Mouse (Mus musculus) ES-CJ7 (cell line): ENCODE measurements around the gene Ccdc8.
A peak's percentile ranks its signal among the peaks of the same experiment; 100 is the strongest.

Experiments
- DNase-seq: peaks from one replicate; pipeline ENCODE4 v3.0.0; 2011; ENCODE audit warnings: low read depth, low spot score

The Ccdc8 gene

GRCm38 (mm10) chr7:17009326-17010009 is 17.0 kb downstream of the Ccdc8 start:
- DNase-seq, result no peak

DNA sequence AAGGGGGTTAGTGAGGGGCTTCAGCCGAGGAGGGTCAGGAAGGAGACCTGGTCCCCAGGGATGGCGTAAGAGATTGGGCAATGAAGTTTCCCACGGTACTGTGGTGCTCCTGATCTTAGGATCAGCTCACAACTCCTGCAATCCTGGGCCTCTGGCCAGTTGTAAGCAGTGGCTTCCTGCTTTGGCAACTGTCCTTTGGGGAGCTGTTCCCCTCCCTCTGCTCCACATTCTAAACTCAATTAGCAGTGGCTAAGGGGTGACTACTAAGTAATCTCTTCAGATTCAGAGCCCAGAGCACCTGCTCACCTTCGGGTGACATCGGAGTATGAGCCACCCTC is 17.5 kb downstream of the Ccdc8 start:
- DNase-seq, result no peak

DNA sequence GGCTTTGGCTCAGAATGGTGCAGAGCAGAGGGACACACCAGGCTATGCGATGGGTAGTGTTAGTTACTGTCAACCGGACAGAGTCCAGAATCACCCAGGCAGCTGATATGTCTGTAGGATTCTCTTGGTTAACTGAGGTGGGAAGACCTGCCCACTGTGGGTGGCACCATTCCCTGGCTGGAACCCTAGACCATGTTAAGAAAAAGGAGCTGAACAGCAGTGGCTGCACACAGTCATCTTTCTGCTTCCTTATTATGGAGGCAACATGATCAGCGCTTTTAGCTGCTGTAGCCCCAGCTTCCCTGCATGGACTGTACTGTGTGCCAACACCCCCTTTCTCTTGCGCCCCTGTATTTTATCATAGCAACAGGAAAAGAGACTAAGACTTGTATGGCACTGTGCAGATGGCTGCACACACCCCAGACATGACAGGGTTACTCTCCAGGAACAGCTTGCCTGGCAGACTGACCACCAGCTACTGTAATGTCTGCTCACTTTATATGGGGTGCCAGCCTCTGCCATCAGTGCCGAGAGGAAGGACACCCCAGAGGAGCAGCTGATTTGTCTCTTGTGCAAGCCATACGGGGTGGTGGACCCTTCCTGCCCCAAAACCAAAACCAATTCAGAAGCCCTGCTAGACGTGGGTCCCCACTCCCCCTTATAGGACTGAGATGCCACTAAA is 19.5 kb downstream of the Ccdc8 start:
- DNase-seq, result no peak

DNA sequence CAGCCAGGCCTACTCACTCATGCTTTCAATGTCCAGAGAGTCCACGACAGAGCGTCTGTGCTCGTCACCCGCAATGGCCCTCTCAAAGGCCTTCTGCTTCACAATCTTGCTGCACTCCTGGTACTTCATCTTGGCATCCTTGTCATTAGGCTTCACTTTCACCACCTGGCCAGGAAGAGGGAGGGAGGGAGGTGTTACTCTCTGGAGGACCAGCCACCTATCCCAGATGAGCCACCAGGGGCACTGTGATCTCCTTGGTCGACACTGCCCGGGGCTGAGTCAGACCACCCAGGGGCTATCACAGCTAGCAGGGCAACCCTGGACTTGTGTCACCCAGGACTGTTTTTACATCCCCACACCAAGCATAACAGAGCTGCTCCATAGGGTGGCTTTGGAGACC is 22.9 kb downstream of the Ccdc8 start:
- no peak for DNase-seq

- no peak for DNase-seq
These were observed 24.5 kb downstream of the Ccdc8 start for GRCm38 (mm10) chr7:17017036-17017435.

DNA sequence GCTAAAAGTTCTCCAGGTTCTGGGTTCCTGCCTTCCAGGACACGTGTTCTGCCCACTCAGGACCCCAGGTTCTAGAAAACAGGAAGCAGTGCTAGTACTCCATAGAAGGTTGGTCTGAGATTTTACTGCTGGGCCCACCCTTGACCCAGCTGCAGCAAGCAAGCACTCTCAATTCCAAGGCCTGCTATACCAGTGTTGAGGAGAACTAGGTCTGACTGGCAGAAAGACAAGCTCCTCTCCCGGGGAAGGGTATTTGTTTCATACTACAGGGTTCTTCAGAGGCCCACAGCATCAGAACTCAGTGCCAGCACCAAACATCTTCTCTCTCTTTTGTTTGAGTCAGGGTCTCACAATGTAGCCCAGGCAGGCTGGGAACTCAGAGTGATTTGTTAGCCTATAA is 25.4 kb downstream of the Ccdc8 start:
- no peak for DNase-seq

DNA sequence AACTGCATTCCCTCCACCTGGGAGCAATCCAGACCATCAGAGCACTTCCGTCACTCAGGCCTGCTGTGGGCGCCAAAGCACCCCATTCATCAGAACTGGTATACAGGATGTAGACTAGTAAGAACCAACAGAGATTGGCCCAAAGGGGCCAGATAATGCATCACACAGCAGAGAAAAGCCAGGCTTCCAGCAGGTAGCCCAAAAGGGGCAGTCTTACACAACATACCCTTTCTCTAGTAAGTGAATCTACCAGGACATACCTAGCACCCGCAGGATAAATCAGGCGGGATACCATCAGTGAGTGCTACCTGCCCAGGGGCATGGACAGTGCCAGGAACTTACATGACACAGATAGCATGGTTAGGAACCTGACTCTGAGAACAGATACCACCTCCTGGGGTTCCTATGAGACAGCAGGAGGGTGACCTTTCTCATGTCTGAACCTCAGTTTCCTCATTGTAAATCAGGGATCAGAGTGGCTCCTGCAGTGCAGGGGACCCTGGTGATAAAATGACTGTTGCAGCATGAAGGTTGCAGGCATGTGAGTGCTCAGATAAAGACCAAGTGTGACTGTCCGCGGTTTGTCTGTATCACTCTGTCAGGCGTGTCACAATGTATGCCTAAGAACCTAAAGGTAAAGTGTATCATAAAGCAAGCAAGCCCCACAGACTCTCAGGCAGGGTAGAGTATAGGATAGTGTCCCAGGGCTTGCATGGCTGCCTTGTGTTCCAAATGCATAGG is 27.1 kb downstream of the Ccdc8 start:
- no peak for DNase-seq

DNA sequence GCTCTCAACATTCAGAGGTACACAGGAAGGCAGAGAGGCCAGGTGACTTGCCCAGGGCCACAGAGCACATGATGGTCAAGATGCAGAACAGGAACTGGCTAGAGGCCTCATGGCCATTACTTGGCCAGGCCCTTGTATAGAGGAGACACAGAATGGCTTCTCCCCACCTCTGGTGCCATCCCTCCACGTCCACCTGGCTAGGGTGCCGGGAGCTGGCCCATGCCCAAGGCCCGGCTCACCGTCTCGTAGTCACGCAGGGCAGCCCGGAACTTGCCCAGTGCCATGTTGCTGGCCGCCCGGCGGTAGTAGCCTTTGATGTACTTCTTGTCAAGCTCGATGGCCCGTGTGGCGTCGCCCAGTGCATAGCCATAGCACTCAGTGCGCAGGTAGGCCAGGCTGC is 29.7 kb downstream of the Ccdc8 start:
- no peak for DNase-seq

- DNase-seq, result no peak
These were observed 31.2 kb downstream of the Ccdc8 start for GRCm38 (mm10) chr7:17023701-17024100.

GRCm38 (mm10) chr7:17024141-17024540 is 31.6 kb downstream of the Ccdc8 start:
- DNase-seq, result no peak

DNA sequence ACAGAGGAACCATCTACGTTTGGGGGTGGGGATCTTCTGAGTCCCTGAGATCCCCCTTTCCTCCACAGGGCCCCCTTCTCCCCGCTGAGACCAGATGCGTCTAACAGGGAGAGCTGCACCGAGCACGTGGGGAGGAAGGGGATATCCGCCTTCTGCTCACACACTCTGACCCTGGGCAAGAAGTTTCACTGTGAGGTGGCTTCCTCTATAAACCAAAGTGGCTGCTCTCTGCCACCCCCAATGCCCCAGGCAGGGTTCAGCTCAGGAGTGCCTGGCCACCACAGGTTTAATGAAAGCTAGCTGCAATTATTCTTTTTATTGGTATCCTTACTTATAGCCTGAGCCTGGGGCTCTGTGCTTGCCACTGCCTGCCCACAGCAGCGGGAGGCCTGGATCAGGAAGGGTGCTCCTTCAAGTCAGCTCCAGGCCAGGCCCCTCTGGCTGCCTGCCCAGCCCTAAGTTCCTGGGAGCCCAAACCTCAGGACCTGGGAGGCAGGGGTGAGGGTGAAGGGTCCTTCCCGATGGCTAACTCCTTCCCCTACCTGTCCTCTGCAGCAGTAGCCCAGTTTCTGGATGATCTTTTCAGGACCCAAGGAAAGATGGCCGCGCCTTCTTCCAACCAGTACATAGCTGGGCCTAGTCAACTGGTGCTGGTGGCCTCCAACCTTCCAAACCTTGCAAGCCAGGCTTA is 32.5 kb downstream of the Ccdc8 start:
- no peak for DNase-seq

- DNase-seq, result no peak
These were observed 33.0 kb downstream of the Ccdc8 start for GRCm38 (mm10) chr7:17025505-17025894.

- no peak for DNase-seq
These were observed 33.6 kb downstream of the Ccdc8 start for GRCm38 (mm10) chr7:17025896-17026622.

DNA sequence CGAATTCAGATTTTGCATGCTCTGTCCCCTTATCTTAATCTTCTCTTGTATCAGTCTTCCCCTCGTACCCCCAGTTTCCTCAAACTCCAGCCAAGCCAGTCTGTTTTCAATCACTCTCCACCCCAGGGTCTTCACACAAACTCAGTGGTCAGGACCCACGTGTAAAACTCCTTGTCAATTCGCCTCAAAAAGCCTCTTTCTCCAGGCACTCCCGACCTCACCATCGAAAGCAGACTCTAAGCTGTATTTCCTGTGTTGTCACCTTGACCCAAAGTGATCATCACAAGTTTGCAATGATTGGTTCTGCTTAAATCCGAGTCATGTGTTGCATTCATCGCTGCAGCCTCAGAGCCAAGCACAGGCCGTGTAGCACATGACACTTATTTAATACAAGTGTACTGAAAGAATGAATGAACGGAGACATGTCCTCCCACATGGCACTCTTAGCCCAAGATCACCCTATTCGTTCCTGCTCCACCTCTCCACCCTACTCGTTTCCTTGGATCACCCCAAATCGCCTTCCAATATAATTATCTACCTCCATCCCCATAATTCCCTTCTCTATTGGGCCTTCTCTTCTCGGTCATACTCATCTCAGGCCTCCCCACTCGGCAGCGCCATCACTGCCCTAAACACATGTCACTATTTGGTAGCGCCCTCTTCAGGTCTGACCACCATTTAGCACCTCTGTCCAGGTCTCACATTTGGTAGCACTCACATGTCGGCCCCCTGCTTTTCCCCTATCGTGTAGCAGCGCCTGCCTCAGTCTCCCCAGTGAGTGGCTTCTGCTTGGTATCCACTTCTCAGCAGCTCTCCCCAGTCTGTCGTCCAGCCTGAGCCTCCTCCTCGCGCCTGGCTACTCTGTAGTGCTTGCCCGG is 34.4 kb downstream of the Ccdc8 start:
- peak; percentile 89 for DNase-seq

DNA sequence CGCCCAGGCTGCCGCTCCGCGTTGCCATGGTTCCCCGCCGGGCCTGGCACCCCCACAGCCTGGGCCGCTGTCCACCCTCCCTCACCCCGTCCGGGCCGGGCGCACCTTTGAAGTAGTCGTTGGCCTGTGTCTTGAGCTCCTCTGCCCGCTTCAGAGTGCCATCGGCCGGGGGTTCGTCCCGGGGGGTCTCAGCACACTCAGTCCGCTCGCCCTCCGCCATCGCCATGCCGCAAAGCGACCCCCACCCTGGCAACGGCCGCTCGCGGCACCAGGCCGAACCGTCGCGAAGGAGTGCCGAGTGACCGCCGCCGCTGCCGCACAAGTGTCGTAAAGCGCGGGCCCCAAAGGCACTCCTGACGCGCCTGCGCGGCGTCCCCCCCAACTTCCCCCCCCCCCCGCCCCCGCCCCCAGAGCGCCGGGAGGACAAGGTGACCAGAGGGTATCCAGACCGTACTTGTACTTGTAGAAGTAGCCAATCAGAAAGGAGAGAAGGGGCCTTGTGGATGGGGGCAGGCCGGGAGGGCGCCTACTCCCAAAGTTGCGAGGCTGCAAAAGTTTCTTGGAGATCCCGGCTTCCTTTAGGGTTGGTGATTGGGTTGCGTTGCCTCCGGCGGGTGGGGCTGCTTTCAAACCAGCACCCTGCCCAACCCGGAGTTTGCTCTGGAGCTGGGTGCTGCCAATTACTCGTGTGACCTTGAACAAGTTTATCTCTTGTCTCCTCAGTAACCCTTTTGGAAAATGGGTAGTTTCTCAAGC is 35.3 kb downstream of the Ccdc8 start, which contains the start of gene Ppp5c:
Gene Ppp5c (minus strand): TSS at position 337 of the 756 bp plus-strand sequence.
- DNase-seq, result peak; percentile 93

DNA sequence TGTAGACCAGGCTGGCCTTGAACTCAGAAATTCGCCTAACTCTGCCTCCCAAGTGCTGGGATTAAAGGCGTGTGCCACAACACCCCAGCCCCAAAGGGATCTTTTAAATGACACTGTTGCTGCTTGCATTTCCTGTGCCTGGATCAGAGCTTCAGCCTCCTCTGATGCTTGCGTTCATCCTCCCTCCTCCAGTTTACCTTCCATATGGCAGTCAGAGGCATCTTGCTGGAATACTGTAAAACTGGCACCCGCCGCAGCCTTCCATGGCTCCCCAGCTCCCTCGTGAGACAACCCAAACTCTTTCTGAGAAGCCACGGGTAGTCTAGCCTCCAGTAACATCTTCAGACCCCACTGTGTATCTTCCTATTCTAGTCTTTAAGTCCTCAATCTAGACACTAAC is 36.4 kb downstream of the Ccdc8 start:
- no peak for DNase-seq

GRCm38 (mm10) chr7:17030239-17030638 is 37.7 kb downstream of the Ccdc8 start:
- no peak for DNase-seq

DNA sequence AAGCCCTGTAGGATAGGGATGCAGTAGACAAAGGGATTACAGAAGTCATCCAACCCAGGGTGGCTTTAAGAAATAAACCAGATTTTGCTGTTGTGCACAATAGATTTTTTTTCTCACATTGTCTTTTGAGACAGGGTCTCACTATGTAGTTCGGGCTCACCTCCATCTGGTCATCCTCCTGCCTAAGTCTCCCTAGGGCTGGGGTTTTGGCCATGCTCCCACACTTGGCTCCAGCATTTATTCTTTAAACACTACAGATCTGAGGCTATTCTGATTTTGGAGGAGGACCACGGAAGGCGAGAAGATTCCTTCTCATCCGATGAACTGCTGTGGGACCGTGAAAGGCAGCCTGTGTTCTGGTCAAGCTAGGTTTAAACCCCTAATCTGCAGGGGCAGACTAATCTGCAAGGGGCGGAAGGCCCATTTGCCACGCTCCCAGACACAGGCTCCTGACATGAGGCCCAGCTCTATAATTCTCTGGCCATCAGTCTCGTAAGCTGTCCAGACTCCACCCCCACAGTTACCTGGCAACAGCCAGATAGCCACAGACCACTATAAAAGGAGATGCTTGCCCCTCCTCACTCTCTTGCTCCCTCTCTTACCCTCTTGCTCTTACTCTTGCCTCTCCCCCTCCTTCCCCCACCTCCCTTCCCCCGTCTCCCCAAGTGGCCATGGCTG is 45.6 kb downstream of the Ccdc8 start:
- DNase-seq, result no peak

DNA sequence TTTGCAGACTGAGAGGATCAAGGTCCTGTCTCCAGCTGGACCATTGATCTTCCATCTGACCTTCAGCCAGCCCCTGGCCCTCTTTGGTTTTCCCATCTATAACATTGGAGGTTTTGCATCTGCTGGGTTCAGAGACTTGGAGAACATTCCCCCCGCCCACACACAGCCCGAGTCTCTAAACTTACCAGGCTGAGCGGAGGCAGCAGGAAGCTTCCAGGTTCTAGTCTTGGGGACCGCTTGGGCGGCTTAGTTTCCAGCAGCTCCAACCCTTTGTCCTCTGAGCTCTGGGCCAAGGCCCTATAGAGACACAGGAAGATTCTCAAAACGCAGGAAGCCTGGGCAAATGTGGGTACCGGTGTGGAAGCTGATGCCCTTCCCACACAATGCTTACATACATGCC is 46.9 kb downstream of the Ccdc8 start:
- no peak for DNase-seq
